In genomic region chr10:40630961-40631360, GRCm38 (mm10) we compare ENCODE assay signal across 15 mouse cellular contexts. TPM values are rescaled to one million over a fixed set of nuclear protein-coding genes. Genes with fewer than 3 reads are reported as not detected.
A peak's percentile ranks its signal among the peaks of the same experiment; 100 is the strongest.
DNase-seq lines count a peak whose midpoint lies in the region; ATAC-seq and TF ChIP-seq lines count a peak whose summit lies in the region.
"Had no signal": no experiment of that assay in that cellular context is flagged by ENCODE, and none has a peak within 500 bp of the region (broad histone marks: within the 10 kb centered on the region; RNA-seq: fewer than 3 reads in every experiment).

No protein-coding gene starts in this region.

- H3K4me1 ChIP-seq in liver, adult 2 months (ENCODE audit: control insufficient read depth, insufficient read depth, low read length), result peaks cover 6% of the 10 kb centered on the region; the same call in 1 of the 2 replicates
- 0 out of 2 replicates have a peak, but pooled peaks cover 5% of the 10 kb centered on the region for H3K4me1 ChIP-seq in liver, embryonic 12.5 days
- H3K4me1 ChIP-seq: liver, embryonic 13.5 days; neural tube, embryonic 13.5 days; stomach, embryonic 15.5 days had no signal

- TF ChIP-seq POLR2A in liver, adult 2 months (IDR thresholded peaks at IDR 0.05; ENCODE audit: extremely low read depth, insufficient read depth, low read length), result no peak

- intact Hi-C loops in heart, postnatal 25 days (cut with DNase I), result no loop called here

- no peaks in the 10 kb centered on the region for H3K9me3 ChIP-seq in liver, embryonic 12.5 days (replicated peaks)
- H3K9me3 ChIP-seq: forebrain, embryonic 15.5 days; neural tube, embryonic 13.5 days; stomach, embryonic 15.5 days had no signal

- peaks cover 3% of the 10 kb centered on the region; the same call in 1 of the 2 replicates for H3K79me2 ChIP-seq in liver, adult 2 months (ENCODE audit: control insufficient read depth, insufficient read depth, low read length)

- peak; percentile 20 for DNase-seq in adrenal gland, adult 2 months
- DNase-seq in adrenal gland, adult 18-20 months (ENCODE audit: low spot score in 2 of 2), result no peak
- peak; percentile 36 to 53 for DNase-seq in heart, adult 18-20 months
- no peak for DNase-seq in heart, postnatal 25 days (ENCODE audit: low spot score)
- DNase-seq in liver, adult 2 months (ENCODE audit: extremely low read depth, low read depth, low spot score), result peak; percentile 80
- DNase-seq in T-cell, adult 2 months (ENCODE audit: low spot score), result no peak
- no peak for DNase-seq in spleen, postnatal 36 days (ENCODE audit: low spot score in 2 of 2)
- DNase-seq: liver, embryonic 13.5 days; thymus, postnatal 25 days had no signal

- no peak for ATAC-seq in liver, embryonic 12.5 days
- ATAC-seq: forebrain, embryonic 15.5 days had no signal

- no peak for TF ChIP-seq CTCF in liver, adult 2 months (IDR thresholded peaks at IDR 0.05; ENCODE audit: low read depth, low read length)

- WGBS in liver, adult 2 months, result 44% methylated on average over 9 of the region's 9 CpGs
- 49% methylated on average over 9 of the region's 9 CpGs for WGBS in liver, embryonic 12.5 days (ENCODE audit: insufficient replicate concordance)

- H3K27me3 ChIP-seq in liver, adult 2 months (ENCODE audit: control insufficient read depth, insufficient read depth, low read length), result no peaks in the 10 kb centered on the region
- no peaks in the 10 kb centered on the region for H3K27me3 ChIP-seq in liver, embryonic 12.5 days (replicated peaks)
- H3K27me3 ChIP-seq: forebrain, embryonic 15.5 days; liver, embryonic 13.5 days; neural tube, embryonic 13.5 days; stomach, embryonic 15.5 days had no signal

- peaks cover 11% of the 10 kb centered on the region for H3K36me3 ChIP-seq in liver, adult 2 months (ENCODE audit: control insufficient read depth, insufficient read depth, low read length)
- no peaks in the 10 kb centered on the region for H3K36me3 ChIP-seq in liver, embryonic 12.5 days
- H3K36me3 ChIP-seq: forebrain, embryonic 15.5 days; liver, embryonic 13.5 days; neural tube, embryonic 13.5 days; stomach, embryonic 15.5 days had no signal

- peak overlapping the region; percentile 67 for H3K9ac ChIP-seq in liver, adult 2 months (ENCODE audit: low read depth, low read length)
- H3K9ac ChIP-seq in liver, embryonic 12.5 days, result no peak overlapping the region
- H3K9ac ChIP-seq: forebrain, embryonic 15.5 days; liver, embryonic 13.5 days; neural tube, embryonic 13.5 days; stomach, embryonic 15.5 days had no signal

- peak overlapping the region; percentile 52 for H3K4me3 ChIP-seq in liver, adult 2 months (ENCODE audit: insufficient read depth, low read depth, low read length)
- no peak overlapping the region for H3K4me3 ChIP-seq in liver, embryonic 12.5 days
- H3K4me3 ChIP-seq: forebrain, embryonic 15.5 days; liver, embryonic 13.5 days; neural tube, embryonic 13.5 days; stomach, embryonic 15.5 days had no signal

- H3K4me2 ChIP-seq in liver, embryonic 12.5 days, result no peak overlapping the region
- H3K4me2 ChIP-seq: forebrain, embryonic 15.5 days; liver, embryonic 13.5 days; neural tube, embryonic 13.5 days; stomach, embryonic 15.5 days had no signal

- H3K27ac ChIP-seq in liver, adult 2 months (replicated peaks; ENCODE audit: insufficient read depth, low read depth, low read length), result peak overlapping the region; percentile 89
- H3K27ac ChIP-seq in liver, embryonic 12.5 days, result no peak overlapping the region
- H3K27ac ChIP-seq: forebrain, embryonic 15.5 days; liver, embryonic 13.5 days; neural tube, embryonic 13.5 days; stomach, embryonic 15.5 days had no signal

RNA-seq across cellular contexts. Expression of gene Ddo, which starts 1.1 kb away (rescaled TPM):
- total RNA-seq in adrenal gland, adult 2 months (2021), result 10 to 100 TPM; 12.4 to 12.9 TPM
- 5.7 and 8.9 TPM in 2 replicates for polyA plus RNA-seq in adrenal gland, adult 2 months (2012; rRNA removed)
- 10 to 100 TPM; 10.2 to 25.2 TPM for total RNA-seq in adrenal gland, adult 18-20 months (2021)
- 10 to 100 TPM; 27.7 to 36.2 TPM for total RNA-seq in heart, adult 18-20 months (2021)
- 10 to 100 TPM; 39.0 to 39.4 TPM for total RNA-seq in heart, postnatal 25 days (2021)
- total RNA-seq in liver, adult 2 months (2014; rRNA removed), result 17.0 and 19.0 TPM in 2 replicates
- 16.0 and 21.3 TPM in 2 replicates for polyA plus RNA-seq in liver, adult 2 months (2012; rRNA removed)
- 0.11 TPM in 1 of 2 replicates, not detected in the other for polyA plus RNA-seq in liver, embryonic 12.5 days (2016; fragmentation: Nextera tagmentation; extraction: Ambion mirVana)
- total RNA-seq: granulocyte monocyte progenitor cell, adult 5-6 weeks; megakaryocyte-erythroid progenitor cell, adult 5-6 weeks had no signal
- polyA plus RNA-seq: liver, embryonic 13.5 days had no signal

RNA-seq across cellular contexts. Expression of gene Mettl24, which starts 52.1 kb away (rescaled TPM):
- total RNA-seq in adrenal gland, adult 2 months (2021), result 1 to 10 TPM; 5.8 to 8.9 TPM
- polyA plus RNA-seq in adrenal gland, adult 2 months (2012; rRNA removed), result 2.7 and 3.7 TPM in 2 replicates
- total RNA-seq in adrenal gland, adult 18-20 months (2021), result 1 to 10 TPM; 6.5 to 7.3 TPM
- 1 to 10 TPM; 1.3 to 1.6 TPM for total RNA-seq in heart, adult 18-20 months (2021)
- total RNA-seq in heart, postnatal 25 days (2021), result 1 to 10 TPM; 1.2 to 1.6 TPM
- total RNA-seq in liver, adult 2 months (2014; rRNA removed), result 0.07 TPM in 1 of 2 replicates, not detected in the other
- 0.09 TPM in 1 of 2 replicates, not detected in the other for polyA plus RNA-seq in liver, adult 2 months (2012; rRNA removed)
- 0.72 and 0.87 TPM in 2 replicates for polyA plus RNA-seq in liver, embryonic 12.5 days (2016; fragmentation: Nextera tagmentation; extraction: Ambion mirVana)
- total RNA-seq: megakaryocyte-erythroid progenitor cell, adult 5-6 weeks had no signal

Comparison
In these comparisons a context has a peak if more than half of its experiments do, and no peak if none do; other contexts are left out.
1. DNase-seq: peak in adrenal gland, adult 2 months (single experiment), heart, adult 18-20 months (2 of 2) and liver, adult 2 months (single experiment); none in adrenal gland, adult 18-20 months (0 of 2), heart, postnatal 25 days (single experiment), T-cell, adult 2 months (single experiment) and spleen, postnatal 36 days (0 of 2).